Mouse (Mus musculus) megakaryocyte, adult 5-6 weeks (primary cell): ENCODE measurements around the gene Ccdc38. TPM values are rescaled to one million over a fixed set of nuclear protein-coding genes. Genes with fewer than 3 reads are reported as not detected.

ENCODE experiments used
- ATAC-seq: 2 replicates; pipeline ENCODE4 v1.8.0; 2016; ENCODE audit warnings: mild to moderate bottlenecking, inconsistent platforms; ENCODE audit not compliant: poor library complexity, severe bottlenecking
- total RNA-seq, 2 experiments: library from RNA; stranded (forward) in 1 of 2; stranded (reverse) in 1 of 2; fragments of 153-499, 151-499 nt in 1 of 2; fragments of 221-1000, 200-1000 nt in 1 of 2; gene quantifications; 2 replicates each; pipeline versions ENCODE4 v1.2.3 to v1.2.4; 2015 to 2017

Ccdc38 gene
- total RNA-seq, 2 experiments from 2014 or later = 0.18 TPM; not detected in 1

- ATAC-seq = no peak
Measured at GRCm38 (mm10) chr10:93603256-93603655, 62.8 kb downstream of the Ccdc38 start.

- no peak for ATAC-seq
Measured at GRCm38 (mm10) chr10:93606326-93606725, 65.9 kb downstream of the Ccdc38 start.

GRCm38 (mm10) chr10:93608051-93608450, 67.6 kb downstream of the Ccdc38 start:
- no peak for ATAC-seq

- no peak for ATAC-seq
Measured at GRCm38 (mm10) chr10:93609236-93609635, 68.8 kb downstream of the Ccdc38 start.

- ATAC-seq = no peak
Measured at GRCm38 (mm10) chr10:93610896-93611295, 70.5 kb downstream of the Ccdc38 start.

GRCm38 (mm10) chr10:93611419-93612007, 71.1 kb downstream of the Ccdc38 start:
- peak; percentile 77 for ATAC-seq

GRCm38 (mm10) chr10:93614850-93615249, 74.4 kb downstream of the Ccdc38 start:
- peak; percentile 18; the same call in 1 of the 2 replicates for ATAC-seq

- ATAC-seq = no peak
Measured at GRCm38 (mm10) chr10:93620438-93621179, 80.2 kb downstream of the Ccdc38 start.

- ATAC-seq = no peak
Measured at GRCm38 (mm10) chr10:93623725-93624124, 83.3 kb downstream of the Ccdc38 start.

GRCm38 (mm10) chr10:93624151-93624550, 83.7 kb downstream of the Ccdc38 start:
- no peak for ATAC-seq

- no peak for ATAC-seq
Measured at GRCm38 (mm10) chr10:93630310-93630709, 89.9 kb downstream of the Ccdc38 start.

- no peak for ATAC-seq
Measured at GRCm38 (mm10) chr10:93632086-93632485, 91.7 kb downstream of the Ccdc38 start.

GRCm38 (mm10) chr10:93633563-93633962, 93.1 kb downstream of the Ccdc38 start:
- no peak for ATAC-seq

Other genes starting within 250 kb of the Ccdc38 start
- gene Elk3, start 229.5 kb upstream of the Ccdc38 start, total RNA-seq (2015) = 27.1 and 29.4 TPM in 2 replicates
- gene Elk3, start 229.5 kb upstream of the Ccdc38 start, total RNA-seq (2017) = 19.8 and 22.6 TPM in 2 replicates
- 297 and 307 TPM in 2 replicates for gene Lta4h, start 87.2 kb upstream of the Ccdc38 start, total RNA-seq (2015)
- 232 and 285 TPM in 2 replicates for gene Lta4h, start 87.2 kb upstream of the Ccdc38 start, total RNA-seq (2017)
- 14.1 and 14.2 TPM in 2 replicates for gene Hal, start 51.9 kb upstream of the Ccdc38 start, total RNA-seq (2015)
- 6.9 and 10.2 TPM in 2 replicates for gene Hal, start 51.9 kb upstream of the Ccdc38 start, total RNA-seq (2017)
- not detected in 2 replicates for gene Amdhd1, start 599 bp upstream of the Ccdc38 start, total RNA-seq (2015)
- gene Amdhd1, start 599 bp upstream of the Ccdc38 start, total RNA-seq (2017) = 0.37 TPM in 1 of 2 replicates, not detected in the other
- 89.2 and 95.8 TPM in 2 replicates for gene Snrpf, start 49.1 kb downstream of the Ccdc38 start, total RNA-seq (2015)
- 127 and 139 TPM in 2 replicates for gene Snrpf, start 49.1 kb downstream of the Ccdc38 start, total RNA-seq (2017)
- 0.66 and 0.76 TPM in 2 replicates for gene Ntn4, start 100.0 kb downstream of the Ccdc38 start, total RNA-seq (2015)
- gene Ntn4, start 100.0 kb downstream of the Ccdc38 start, total RNA-seq (2017) = 0.18 and 0.57 TPM in 2 replicates